Mouse (Mus musculus) embryonic facial prominence, embryonic 12.5 days (tissue): ENCODE measurements around the gene Tma7. TPM values are rescaled to one million over a fixed set of nuclear protein-coding genes. Genes with fewer than 3 reads are reported as not detected.

ENCODE experiments used
- ATAC-seq: fragments of 200-750 bp; cut with Nextera tagmentation; 2 replicates; pipeline ENCODE4 v1.8.0; 2017; ENCODE audit not compliant: insufficient number of reproducible peaks, insufficient read depth, low FRiP score, low TSS enrichment
- H3K27ac ChIP-seq: fragments of 300-500 bp; sonication (generic); 2 replicates; pipeline ENCODE4 v1.5.1; 2016; ENCODE audit warnings: mild to moderate bottlenecking
- H3K27me3 ChIP-seq: fragments of 300-500 bp; sonication (generic); 2 replicates; pipeline ENCODE4 v1.6.1; 2016; ENCODE audit warnings: mild to moderate bottlenecking, moderate library complexity
- H3K36me3 ChIP-seq: fragments of 300-500 bp; sonication (generic); 2 replicates; pipeline ENCODE4 v1.6.1; 2016; ENCODE audit warnings: mild to moderate bottlenecking
- H3K4me1 ChIP-seq: fragments of 300-500 bp; sonication (generic); 2 replicates; pipeline ENCODE4 v1.6.1; 2016
- H3K4me2 ChIP-seq: fragments of 300-500 bp; sonication (generic); replicated peaks from 2 replicates; pipeline ENCODE4 v1.6.1; 2016; ENCODE audit warnings: mild to moderate bottlenecking, moderate library complexity
- H3K4me3 ChIP-seq: fragments of 300-500 bp; sonication (generic); 2 replicates; pipeline ENCODE4 v1.5.1; 2016; ENCODE audit warnings: mild to moderate bottlenecking
- H3K9ac ChIP-seq: fragments of 300-500 bp; sonication (generic); 2 replicates; pipeline ENCODE4 v1.6.1; 2016; ENCODE audit warnings: mild to moderate bottlenecking, moderate library complexity
- H3K9me3 ChIP-seq: fragments of 300-500 bp; sonication (generic); 2 replicates; pipeline ENCODE4 v1.6.1; 2016; ENCODE audit warnings: mild to moderate bottlenecking, moderate library complexity
- WGBS: fragments of 180-500 bp; shearing (Covaris S2); methylation state at CpG from one replicate; pipeline ENCODE4 v1.1.7; 2016; 5-methylcytosine and 5-hydroxymethylcytosine counted together
- polyA plus RNA-seq: library from polyadenylated mRNA; unstranded; fragments of >200 nt; fragmentation: Nextera tagmentation; extraction: Ambion mirVana; gene quantifications from 2 replicates; pipeline ENCODE4 v1.2.1, GENCODE M21; 2016

The Tma7 gene
- polyA plus RNA-seq, 1 experiment from 2014 or later, result 757 TPM

GRCm38 (mm10) chr9:109051651-109052489 is 30.5 kb downstream of the Tma7 start:
- H3K9ac ChIP-seq, result no peak overlapping the region
- no peak overlapping the region for H3K27ac ChIP-seq
- H3K27me3 ChIP-seq, result no peaks in the 10 kb centered on the region
- peaks cover 33% of the 10 kb centered on the region for H3K36me3 ChIP-seq
- peaks cover 12% of the 10 kb centered on the region for H3K4me1 ChIP-seq
- H3K4me2 ChIP-seq, result no peak overlapping the region
- H3K9me3 ChIP-seq, result no peaks in the 10 kb centered on the region
- no peak for ATAC-seq
- no peak overlapping the region for H3K4me3 ChIP-seq
- WGBS, result 89% methylated on average over 10 of the region's 10 CpGs

- no peak overlapping the region for H3K4me2 ChIP-seq
- no peaks in the 10 kb centered on the region for H3K9me3 ChIP-seq
- peaks cover 25% of the 10 kb centered on the region for H3K36me3 ChIP-seq
- WGBS, result 87% methylated on average over 13 of the region's 13 CpGs
- no peaks in the 10 kb centered on the region for H3K27me3 ChIP-seq
- H3K27ac ChIP-seq, result no peak overlapping the region
- H3K9ac ChIP-seq, result no peak overlapping the region
- H3K4me1 ChIP-seq, result peaks cover 12% of the 10 kb centered on the region
- no peak for ATAC-seq
- no peak overlapping the region for H3K4me3 ChIP-seq
These were observed 31.3 kb downstream of the Tma7 start for GRCm38 (mm10) chr9:109051011-109051501.

- Histone ChIP-seq H3K4me1 (peaks cover 12% of the 10 kb centered on the region), H3K36me3 (peaks cover 23% of the 10 kb centered on the region), H3K4me2 (no peak overlapping the region), H3K9ac (no peak overlapping the region), H3K4me3 (no peak overlapping the region), H3K27ac (no peak overlapping the region), H3K27me3 (no peaks in the 10 kb centered on the region), H3K9me3 (no peaks in the 10 kb centered on the region)
- WGBS, result 65% methylated on average over 3 of the region's 3 CpGs
- no peak for ATAC-seq
These were observed 31.8 kb downstream of the Tma7 start for GRCm38 (mm10) chr9:109050674-109050997.

GRCm38 (mm10) chr9:109049996-109050673 is 32.3 kb downstream of the Tma7 start:
- Histone ChIP-seq H3K4me3 (no peak overlapping the region), H3K4me1 (peaks cover 8% of the 10 kb centered on the region), H3K4me2 (no peak overlapping the region), H3K36me3 (peaks cover 23% of the 10 kb centered on the region), H3K9ac (no peak overlapping the region), H3K27ac (no peak overlapping the region), H3K27me3 (no peaks in the 10 kb centered on the region), H3K9me3 (no peaks in the 10 kb centered on the region)
- no peak for ATAC-seq
- 77% methylated on average over 9 of the region's 9 CpGs for WGBS

- Histone ChIP-seq H3K4me3 (no peak overlapping the region), H3K27ac (no peak overlapping the region), H3K9ac (no peak overlapping the region), H3K4me1 (peaks cover 1% of the 10 kb centered on the region; the same call in 1 of the 2 replicates), H3K9me3 (no peaks in the 10 kb centered on the region), H3K27me3 (no peaks in the 10 kb centered on the region), H3K36me3 (peaks cover 23% of the 10 kb centered on the region), H3K4me2 (no peak overlapping the region)
- no peak for ATAC-seq
- 76% methylated on average over 7 of the region's 7 CpGs for WGBS
These were observed 33.1 kb downstream of the Tma7 start for GRCm38 (mm10) chr9:109049316-109049715.

- no peak overlapping the region for H3K9ac ChIP-seq
- WGBS, result 26% methylated on average over 5 of the region's 5 CpGs
- no peak for ATAC-seq
These were observed 36.1 kb downstream of the Tma7 start for GRCm38 (mm10) chr9:109046306-109046705.

GRCm38 (mm10) chr9:109041351-109041750 is 41.0 kb downstream of the Tma7 start:
- no peaks in the 10 kb centered on the region for H3K27me3 ChIP-seq
- peak overlapping the region; percentile 1; the same call in 1 of the 2 replicates for H3K4me2 ChIP-seq
- H3K4me3 ChIP-seq, result no peak overlapping the region
- no peak overlapping the region for H3K9ac ChIP-seq
- 77% methylated on average over 7 of the region's 7 CpGs for WGBS
- no peak overlapping the region for H3K27ac ChIP-seq
- no peaks in the 10 kb centered on the region for H3K9me3 ChIP-seq
- peaks cover 24% of the 10 kb centered on the region for H3K4me1 ChIP-seq
- no peaks in the 10 kb centered on the region for H3K36me3 ChIP-seq
- ATAC-seq, result no peak

More at GRCm38 (mm10) chr9:109046306-109046705, 36.1 kb downstream of the Tma7 start:
- Histone ChIP-seq H3K4me2 (no peak overlapping the region), H3K27ac (no peak overlapping the region), H3K9me3 (no peaks in the 10 kb centered on the region), H3K36me3 (peaks cover 7% of the 10 kb centered on the region; the same call in 1 of the 2 replicates), H3K27me3 (no peaks in the 10 kb centered on the region), H3K4me1 (no peaks in the 10 kb centered on the region), H3K4me3 (no peak overlapping the region)

- Histone ChIP-seq H3K4me2 (peak overlapping the region; percentile 1; the same call in 1 of the 2 replicates), H3K4me3 (no peak overlapping the region), H3K27me3 (no peaks in the 10 kb centered on the region), H3K9me3 (no peaks in the 10 kb centered on the region), H3K4me1 (peaks cover 24% of the 10 kb centered on the region), H3K27ac (no peak overlapping the region), H3K36me3 (no peaks in the 10 kb centered on the region), H3K9ac (no peak overlapping the region)
- ATAC-seq, result no peak
- WGBS, result 53% methylated on average over 6 of the region's 6 CpGs
These were observed 41.5 kb downstream of the Tma7 start for GRCm38 (mm10) chr9:109040906-109041305.

GRCm38 (mm10) chr9:109040216-109040615 is 42.2 kb downstream of the Tma7 start:
- H3K9me3 ChIP-seq, result no peaks in the 10 kb centered on the region
- 79% methylated on average over 8 of the region's 8 CpGs for WGBS
- H3K27ac ChIP-seq, result no peak overlapping the region
- peaks cover 24% of the 10 kb centered on the region for H3K4me1 ChIP-seq
- H3K36me3 ChIP-seq, result no peaks in the 10 kb centered on the region
- no peak overlapping the region for H3K4me2 ChIP-seq
- no peak for ATAC-seq
- H3K9ac ChIP-seq, result no peak overlapping the region
- H3K27me3 ChIP-seq, result no peaks in the 10 kb centered on the region
- H3K4me3 ChIP-seq, result no peak overlapping the region

GRCm38 (mm10) chr9:109039681-109040080 is 42.7 kb downstream of the Tma7 start:
- Histone ChIP-seq H3K4me2 (peak overlapping the region; percentile 61), H3K27me3 (no peaks in the 10 kb centered on the region), H3K27ac (no peak overlapping the region), H3K9ac (no peak overlapping the region), H3K9me3 (no peaks in the 10 kb centered on the region), H3K4me3 (no peak overlapping the region), H3K36me3 (no peaks in the 10 kb centered on the region), H3K4me1 (peaks cover 24% of the 10 kb centered on the region)
- WGBS, result 70% methylated on average over 4 of the region's 4 CpGs
- no peak for ATAC-seq

GRCm38 (mm10) chr9:109038901-109039364 is 43.5 kb downstream of the Tma7 start:
- H3K27ac ChIP-seq, result peak overlapping the region; percentile 48; the same call in 1 of the 2 replicates
- H3K9me3 ChIP-seq, result no peaks in the 10 kb centered on the region
- H3K27me3 ChIP-seq, result no peaks in the 10 kb centered on the region
- no peaks in the 10 kb centered on the region for H3K36me3 ChIP-seq
- H3K4me2 ChIP-seq, result peak overlapping the region; percentile 61
- H3K4me1 ChIP-seq, result peaks cover 24% of the 10 kb centered on the region
- 9% methylated on average over 8 of the region's 8 CpGs for WGBS
- peak overlapping the region; percentile 63 for H3K4me3 ChIP-seq
- peak; percentile 64 for ATAC-seq
- H3K9ac ChIP-seq, result peak overlapping the region; percentile 61
